Mouse (Mus musculus) kidney, embryonic 15.5 days (tissue): Measurements from ENCODE around the gene Rnf43. TPM values are rescaled to one million over a fixed set of nuclear protein-coding genes. Genes with fewer than 3 reads are reported as not detected.

Source experiments
- ATAC-seq: fragments of 200-750 bp; cut with Nextera tagmentation; replicated peaks from 2 replicates; pipeline ENCODE4 v1.8.0; 2017; ENCODE audit warnings: moderate TSS enrichment; ENCODE audit not compliant: low FRiP score
- H3K27ac ChIP-seq: fragments of 300-500 bp; sonication (generic); 2 replicates; pipeline ENCODE4 v1.5.1; 2015; ENCODE audit warnings: mild to moderate bottlenecking, inconsistent platforms
- H3K27me3 ChIP-seq: fragments of 300-500 bp; sonication (generic); 2 replicates; pipeline ENCODE4 v1.6.1; 2015; ENCODE audit warnings: inconsistent platforms
- H3K36me3 ChIP-seq: fragments of 300-500 bp; sonication (generic); 2 replicates; pipeline ENCODE4 v1.6.1; 2015; ENCODE audit warnings: inconsistent platforms
- H3K4me1 ChIP-seq: fragments of 300-500 bp; sonication (generic); 2 replicates; pipeline ENCODE4 v1.6.1; 2015; ENCODE audit warnings: inconsistent platforms
- H3K4me2 ChIP-seq: fragments of 300-500 bp; sonication (generic); 2 replicates; pipeline ENCODE4 v1.6.1; 2015; ENCODE audit warnings: moderate library complexity, mild to moderate bottlenecking, inconsistent platforms
- H3K4me3 ChIP-seq: fragments of 300-500 bp; sonication (generic); replicated peaks from 2 replicates; pipeline ENCODE4 v1.5.1; 2015; ENCODE audit warnings: mild to moderate bottlenecking, inconsistent platforms
- H3K9ac ChIP-seq: fragments of 300-500 bp; sonication (generic); 2 replicates; pipeline ENCODE4 v1.6.1; 2015; ENCODE audit warnings: mild to moderate bottlenecking, inconsistent platforms
- H3K9me3 ChIP-seq: fragments of 300-500 bp; sonication (generic); replicated peaks from 2 replicates; pipeline ENCODE4 v1.6.1; 2016; ENCODE audit warnings: inconsistent platforms
- WGBS: fragments of 180-500 bp; shearing (Covaris S2); methylation state at CpG from one replicate; pipeline ENCODE4 v1.1.7; 2015; ENCODE audit warnings: mixed read lengths; 5-methylcytosine and 5-hydroxymethylcytosine counted together
- polyA plus RNA-seq: library from polyadenylated mRNA; unstranded; fragments of >200 nt; fragmentation: Nextera tagmentation; extraction: Ambion mirVana; gene quantifications from 2 replicates; pipeline ENCODE4 v1.2.1, GENCODE M21; 2015

Gene Rnf43
- polyA plus RNA-seq, 1 experiment from 2014 or later: 6.8 TPM

GRCm38 (mm10) chr11:87701108-87701507, 38.6 kb downstream of the Rnf43 start:
- Histone ChIP-seq H3K27me3 (no peaks in the 10 kb centered on the region), H3K9me3 (no peaks in the 10 kb centered on the region), H3K9ac (no peak overlapping the region), H3K4me2 (no peak overlapping the region), H3K36me3 (no peaks in the 10 kb centered on the region), H3K4me3 (no peak overlapping the region), H3K27ac (no peak overlapping the region), H3K4me1 (peaks cover 13% of the 10 kb centered on the region)
- WGBS: 74% methylated on average over 6 of the region's 6 CpGs
- ATAC-seq: no peak

DNA sequence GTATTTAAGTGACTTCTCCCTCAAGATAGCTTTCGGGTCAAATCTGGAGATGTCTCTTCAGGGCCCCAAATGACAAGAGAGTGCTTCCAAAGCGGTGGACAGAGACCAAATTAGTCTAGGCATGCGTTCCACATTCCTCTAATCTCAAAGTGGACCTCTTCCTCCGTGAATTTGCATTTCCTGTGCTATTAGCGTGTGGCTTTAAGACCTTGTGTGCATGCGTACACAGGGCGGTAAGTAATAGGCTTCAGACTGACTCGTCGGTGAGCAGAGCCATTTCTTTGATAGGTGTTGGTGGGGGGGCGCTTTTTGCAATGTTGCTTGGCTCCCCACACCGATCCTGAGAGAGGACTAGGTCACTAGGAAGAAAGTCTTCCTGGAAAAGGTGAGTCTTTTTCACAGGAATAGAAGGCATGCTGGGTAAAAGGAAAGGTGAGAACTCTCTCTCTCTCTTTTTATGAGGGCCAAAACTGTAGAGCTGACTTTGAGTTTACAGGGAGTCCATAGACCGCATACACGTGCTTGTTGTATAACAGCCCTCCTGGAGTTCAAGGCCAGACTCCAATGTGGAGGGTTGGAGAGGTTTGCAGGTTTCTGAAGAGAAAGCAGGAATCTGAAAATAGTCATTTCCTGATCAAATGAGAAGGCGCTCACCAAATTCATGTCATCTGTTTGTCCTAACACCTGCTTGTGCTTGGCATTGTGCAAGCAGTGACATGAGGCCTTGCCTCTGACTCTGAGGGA, 39.5 kb downstream of the Rnf43 start:
- no peak overlapping the region for H3K27ac ChIP-seq
- H3K4me2 ChIP-seq: no peak overlapping the region
- H3K4me1 ChIP-seq: peaks cover 11% of the 10 kb centered on the region
- no peak overlapping the region for H3K9ac ChIP-seq
- 74% methylated on average over 14 of the region's 14 CpGs for WGBS
- no peaks in the 10 kb centered on the region for H3K27me3 ChIP-seq
- H3K4me3 ChIP-seq: no peak overlapping the region
- H3K36me3 ChIP-seq: no peaks in the 10 kb centered on the region
- ATAC-seq: no peak
- H3K9me3 ChIP-seq: no peaks in the 10 kb centered on the region

DNA sequence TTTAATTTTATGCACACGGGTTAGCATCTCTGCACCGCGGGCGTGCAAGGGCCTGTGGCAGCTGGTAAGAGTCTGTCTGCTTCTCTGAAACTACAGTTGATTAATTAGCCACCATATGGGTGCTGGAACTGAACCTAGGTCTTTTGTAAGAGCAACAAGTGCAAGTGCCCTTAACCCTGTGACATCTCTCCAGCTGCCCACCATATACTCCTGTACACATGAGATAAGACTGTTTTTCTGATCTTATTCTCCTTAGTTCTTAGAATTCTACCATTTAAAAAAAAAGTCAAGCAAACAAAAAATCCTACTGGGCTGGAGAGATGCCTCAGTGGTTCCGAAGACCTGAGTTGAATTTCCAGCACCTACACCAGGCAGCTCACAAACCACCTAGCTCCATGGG, 41.1 kb downstream of the Rnf43 start:
- no peak for ATAC-seq
- Histone ChIP-seq H3K4me2 (no peak overlapping the region), H3K9me3 (no peaks in the 10 kb centered on the region), H3K27me3 (no peaks in the 10 kb centered on the region), H3K27ac (no peak overlapping the region), H3K36me3 (no peaks in the 10 kb centered on the region), H3K4me3 (no peak overlapping the region), H3K9ac (no peak overlapping the region), H3K4me1 (peaks cover 10% of the 10 kb centered on the region; the same call in 1 of the 2 replicates)
- WGBS: 85% methylated on average over 5 of the region's 5 CpGs

- H3K9ac ChIP-seq: no peak overlapping the region
- H3K4me1 ChIP-seq: peaks cover 14% of the 10 kb centered on the region
- no peak for ATAC-seq
- H3K4me2 ChIP-seq: no peak overlapping the region
- H3K9me3 ChIP-seq: no peaks in the 10 kb centered on the region
- H3K27me3 ChIP-seq: 0 out of 2 replicates have a peak, but pooled peaks cover 4% of the 10 kb centered on the region
- H3K36me3 ChIP-seq: no peaks in the 10 kb centered on the region
- H3K4me3 ChIP-seq: no peak overlapping the region
- H3K27ac ChIP-seq: peak overlapping the region; percentile 25; the same call in 1 of the 2 replicates
- 69% methylated on average over 9 of the region's 9 CpGs for WGBS
These were observed 41.8 kb downstream of the Rnf43 start for GRCm38 (mm10) chr11:87704289-87704688.

DNA sequence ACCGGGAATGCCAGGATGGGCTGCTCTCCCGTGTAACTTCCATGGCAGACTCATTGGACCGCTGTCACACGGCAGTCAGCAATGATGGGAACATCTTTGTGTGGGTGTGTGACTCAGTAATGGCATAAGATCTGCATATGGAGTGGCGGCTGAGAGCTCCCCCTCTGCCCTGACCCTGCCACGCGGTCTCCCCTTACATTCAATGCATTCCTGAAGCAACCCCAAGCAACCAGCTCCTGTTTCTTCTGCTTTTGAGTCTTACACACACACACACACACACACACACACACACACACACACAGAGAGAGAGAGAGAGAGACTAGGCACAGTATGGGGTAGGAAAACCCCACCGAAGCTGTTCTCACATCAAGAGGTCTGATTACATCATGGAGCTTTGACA, 45.0 kb downstream of the Rnf43 start:
- Histone ChIP-seq H3K27ac (no peak overlapping the region), H3K4me2 (no peak overlapping the region), H3K27me3 (0 out of 2 replicates have a peak, but pooled peaks cover 4% of the 10 kb centered on the region), H3K36me3 (no peaks in the 10 kb centered on the region), H3K9ac (no peak overlapping the region), H3K4me1 (peaks cover 30% of the 10 kb centered on the region), H3K4me3 (no peak overlapping the region), H3K9me3 (no peaks in the 10 kb centered on the region)
- ATAC-seq: no peak
- WGBS: 50% methylated on average over 8 of the region's 8 CpGs

DNA sequence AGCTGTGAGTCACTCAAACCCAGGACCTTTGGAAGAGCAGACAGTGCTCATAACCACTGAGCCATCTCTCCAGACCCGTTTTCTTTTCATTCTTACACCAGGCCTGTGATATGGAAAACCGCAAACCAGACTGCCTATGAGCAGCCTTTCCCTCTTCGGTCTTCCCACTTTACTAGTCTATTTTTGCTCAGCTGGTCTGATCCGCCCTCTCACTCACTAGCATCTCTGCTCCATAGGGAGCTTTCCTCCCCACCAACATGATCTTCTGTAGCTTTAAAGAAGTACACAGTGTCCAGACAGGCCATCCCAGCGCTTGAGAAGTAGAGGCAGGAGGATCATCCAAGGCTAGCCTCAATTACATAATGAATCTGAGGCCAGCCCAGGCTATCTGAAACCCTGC, 46.5 kb downstream of the Rnf43 start:
- Histone ChIP-seq H3K36me3 (no peaks in the 10 kb centered on the region), H3K27me3 (0 out of 2 replicates have a peak, but pooled peaks cover 4% of the 10 kb centered on the region), H3K4me2 (peak overlapping the region; percentile 60), H3K27ac (peak overlapping the region; percentile 88), H3K9ac (no peak overlapping the region), H3K9me3 (no peaks in the 10 kb centered on the region), H3K4me3 (no peak overlapping the region), H3K4me1 (peaks cover 29% of the 10 kb centered on the region)
- 82% methylated on average over 5 of the region's 5 CpGs for WGBS
- ATAC-seq: no peak

DNA sequence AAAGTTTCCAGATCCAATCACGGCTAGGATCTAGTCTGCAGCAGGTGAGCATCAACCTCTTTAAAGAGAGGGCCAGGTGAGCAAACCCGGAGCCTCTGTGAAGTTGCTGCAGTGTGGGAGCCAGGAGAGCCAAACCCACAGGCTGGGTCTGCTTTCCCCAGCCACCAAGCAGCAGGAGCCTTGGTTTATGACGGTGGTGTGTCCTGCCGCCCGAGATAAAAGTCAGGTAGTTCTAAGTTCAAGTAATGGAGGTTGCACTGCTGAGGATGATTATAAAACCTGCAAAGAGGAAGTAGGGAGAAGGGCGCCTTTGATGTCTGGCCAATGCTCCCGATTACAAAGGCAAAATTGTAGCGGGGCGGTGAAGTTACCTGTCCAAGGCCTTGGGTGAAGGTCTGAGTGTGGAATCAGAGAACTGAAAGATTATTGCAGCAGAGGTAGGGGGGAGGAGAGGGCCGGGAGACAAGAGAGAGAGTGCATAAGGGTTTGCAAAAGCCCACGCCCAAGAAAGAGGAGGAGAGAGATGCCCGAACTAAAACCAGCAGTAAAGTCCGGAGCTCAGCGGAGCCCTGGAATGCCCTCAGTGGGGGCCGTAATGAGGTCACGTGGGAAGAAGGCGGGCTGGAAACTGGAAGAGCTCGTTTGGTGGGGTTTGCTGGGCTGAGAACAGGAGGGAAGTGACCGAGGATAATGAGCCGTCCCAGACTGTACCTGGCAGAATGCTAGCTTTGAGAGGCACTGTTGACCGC, 47.2 kb downstream of the Rnf43 start:
- WGBS: 3% methylated on average over 21 of the region's 21 CpGs
- Histone ChIP-seq H3K4me3 (peak overlapping the region; percentile 37), H3K27ac (peak overlapping the region; percentile 88), H3K9me3 (no peaks in the 10 kb centered on the region), H3K36me3 (no peaks in the 10 kb centered on the region), H3K27me3 (0 out of 2 replicates have a peak, but pooled peaks cover 4% of the 10 kb centered on the region), H3K4me2 (peak overlapping the region; percentile 60), H3K9ac (peak overlapping the region; percentile 29; the same call in 1 of the 2 replicates), H3K4me1 (peaks cover 22% of the 10 kb centered on the region)
- ATAC-seq: peak; percentile 84

- peak; percentile 33; the same call in 1 of the 2 replicates for ATAC-seq
- 0 out of 2 replicates have a peak, but pooled peaks cover 4% of the 10 kb centered on the region for H3K27me3 ChIP-seq
- H3K4me1 ChIP-seq: peaks cover 20% of the 10 kb centered on the region
- H3K9me3 ChIP-seq: no peaks in the 10 kb centered on the region
- H3K36me3 ChIP-seq: no peaks in the 10 kb centered on the region
- peak overlapping the region; percentile 60 for H3K4me2 ChIP-seq
- H3K9ac ChIP-seq: no peak overlapping the region
- peak overlapping the region; percentile 88 for H3K27ac ChIP-seq
- WGBS: 46% methylated on average over 7 of the region's 7 CpGs
- peak overlapping the region; percentile 37 for H3K4me3 ChIP-seq
These were observed 47.7 kb downstream of the Rnf43 start for GRCm38 (mm10) chr11:87710262-87710615.

DNA sequence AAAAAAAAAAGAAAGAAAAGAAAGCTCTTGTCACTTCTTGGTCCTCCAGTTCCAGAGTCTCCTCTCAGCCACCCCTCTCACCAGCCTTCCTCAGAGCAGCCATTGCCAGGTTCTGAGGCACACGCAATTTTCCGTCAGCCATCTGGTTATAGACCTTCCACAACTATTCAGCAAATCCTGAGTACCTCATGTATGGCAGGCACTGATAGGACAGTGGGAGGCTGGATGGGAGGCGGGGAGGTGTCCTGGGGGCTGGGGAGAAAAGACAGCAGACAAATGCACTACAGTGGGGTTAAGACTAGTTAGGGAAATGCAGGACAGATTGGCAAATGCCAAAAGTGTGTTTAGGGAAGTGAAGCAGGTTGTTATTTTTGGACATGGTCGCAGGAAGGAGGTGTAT, 49.7 kb downstream of the Rnf43 start:
- WGBS: 89% methylated on average over 4 of the region's 4 CpGs
- Histone ChIP-seq H3K4me1 (peaks cover 20% of the 10 kb centered on the region), H3K27me3 (0 out of 2 replicates have a peak, but pooled peaks cover 4% of the 10 kb centered on the region), H3K4me2 (no peak overlapping the region), H3K4me3 (no peak overlapping the region), H3K27ac (no peak overlapping the region), H3K9me3 (no peaks in the 10 kb centered on the region), H3K36me3 (no peaks in the 10 kb centered on the region), H3K9ac (no peak overlapping the region)
- no peak for ATAC-seq

DNA sequence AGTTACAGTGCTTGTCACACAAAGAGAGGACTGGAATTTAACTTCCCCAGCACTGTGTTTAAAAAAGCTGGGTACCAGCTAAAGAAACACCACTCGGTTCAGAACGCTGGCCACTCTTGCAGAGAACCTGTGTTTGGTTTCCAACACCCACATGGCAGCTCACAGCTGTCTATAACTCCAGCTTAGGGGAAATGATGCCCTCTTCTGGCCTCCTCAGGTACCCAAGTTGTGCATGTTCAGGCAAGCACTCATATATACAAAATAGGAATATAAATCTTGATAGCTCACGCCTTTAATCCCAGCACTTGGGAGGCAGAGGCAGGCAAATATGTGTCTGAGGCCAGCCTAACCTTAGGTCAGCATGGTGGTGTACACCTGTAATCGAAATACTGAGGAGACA, 53.5 kb downstream of the Rnf43 start:
- H3K4me2 ChIP-seq: no peak overlapping the region
- H3K4me1 ChIP-seq: no peaks in the 10 kb centered on the region
- no peaks in the 10 kb centered on the region for H3K27me3 ChIP-seq
- no peak overlapping the region for H3K4me3 ChIP-seq
- peaks cover 7% of the 10 kb centered on the region; the same call in 1 of the 2 replicates for H3K36me3 ChIP-seq
- no peak overlapping the region for H3K27ac ChIP-seq
- no peak overlapping the region for H3K9ac ChIP-seq
- no peak for ATAC-seq
- H3K9me3 ChIP-seq: no peaks in the 10 kb centered on the region
- WGBS: 91% methylated on average over 4 of the region's 4 CpGs

GRCm38 (mm10) chr11:87719526-87719925, 57.0 kb downstream of the Rnf43 start:
- Histone ChIP-seq H3K4me3 (no peak overlapping the region), H3K27ac (no peak overlapping the region), H3K4me2 (no peak overlapping the region), H3K9me3 (no peaks in the 10 kb centered on the region), H3K27me3 (no peaks in the 10 kb centered on the region), H3K4me1 (no peaks in the 10 kb centered on the region), H3K9ac (no peak overlapping the region), H3K36me3 (peaks cover 7% of the 10 kb centered on the region; the same call in 1 of the 2 replicates)
- no peak for ATAC-seq
- 88% methylated on average over 7 of the region's 7 CpGs for WGBS

GRCm38 (mm10) chr11:87720324-87720723, 57.8 kb downstream of the Rnf43 start:
- WGBS: 52% methylated on average over 9 of the region's 9 CpGs
- peaks cover 6% of the 10 kb centered on the region for H3K4me1 ChIP-seq
- no peak overlapping the region for H3K9ac ChIP-seq
- H3K27ac ChIP-seq: no peak overlapping the region
- no peak for ATAC-seq
- H3K9me3 ChIP-seq: no peaks in the 10 kb centered on the region
- no peak overlapping the region for H3K4me3 ChIP-seq
- no peaks in the 10 kb centered on the region for H3K27me3 ChIP-seq
- peaks cover 7% of the 10 kb centered on the region; the same call in 1 of the 2 replicates for H3K36me3 ChIP-seq
- H3K4me2 ChIP-seq: no peak overlapping the region
